Comparison of ENCODE assay signal across 51 mouse cellular contexts in the genomic region with DNA sequence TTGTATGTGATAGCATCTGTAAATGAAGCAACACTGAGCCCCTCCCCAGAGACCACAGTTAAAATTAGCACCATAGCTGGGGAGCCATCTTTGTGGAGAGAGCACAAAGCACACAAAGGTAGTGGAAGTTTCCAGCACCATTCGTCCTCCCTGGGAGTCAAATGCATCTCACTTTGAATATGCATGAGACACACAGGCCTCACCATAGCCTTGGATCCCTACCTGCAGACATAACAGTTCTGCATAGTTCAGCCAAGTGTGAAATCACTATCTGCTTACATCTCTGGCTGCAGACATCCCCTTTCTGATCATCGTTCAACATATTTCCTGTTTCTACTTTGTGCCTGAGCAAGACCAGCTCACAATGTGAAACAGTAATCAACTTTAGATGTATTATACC. TPM values are rescaled to one million over a fixed set of nuclear protein-coding genes. Genes with fewer than 3 reads are reported as not detected.
"Had no signal": no experiment of that assay in that cellular context is flagged by ENCODE, and none has a peak within 500 bp of the region (broad histone marks: within the 10 kb centered on the region; RNA-seq: fewer than 3 reads in every experiment).

No protein-coding gene starts in this region.

- H3K36me3 ChIP-seq: heart, embryonic 12.5 days; heart, embryonic 13.5 days; heart, embryonic 15.5 days; hindbrain, embryonic 10.5 days; hindbrain, embryonic 12.5 days; hindbrain, embryonic 13.5 days; hindbrain, embryonic 15.5 days; intestine, embryonic 15.5 days; kidney, embryonic 15.5 days had no signal

- H3K27me3 ChIP-seq: heart, embryonic 12.5 days; heart, embryonic 13.5 days; heart, embryonic 15.5 days; hindbrain, embryonic 12.5 days; hindbrain, embryonic 13.5 days; hindbrain, embryonic 15.5 days; intestine, embryonic 15.5 days; kidney, embryonic 15.5 days had no signal

- ATAC-seq: hindbrain, embryonic 16.5 days; hindbrain, postnatal 0 days; inflammation-experienced regulatory T-cells, adult 6 months; intestine, embryonic 15.5 days; intestine, embryonic 16.5 days; intestine, postnatal 0 days had no signal

- H3K27ac ChIP-seq: heart, embryonic 13.5 days; heart, embryonic 15.5 days; hindbrain, embryonic 10.5 days; hindbrain, embryonic 12.5 days; hindbrain, embryonic 13.5 days; hindbrain, embryonic 14.5 days; hindbrain, embryonic 15.5 days; hindbrain, postnatal 0 days; intestine, embryonic 15.5 days; kidney, embryonic 15.5 days; kidney, postnatal 0 days; layer of hippocampus, adult 2 months; left cerebral cortex, adult 2 months had no signal

- H3K4me3 ChIP-seq: heart, embryonic 12.5 days; heart, embryonic 13.5 days; heart, embryonic 15.5 days; hindbrain, embryonic 10.5 days; hindbrain, embryonic 12.5 days; hindbrain, embryonic 13.5 days; hindbrain, embryonic 15.5 days; intestine, embryonic 15.5 days; kidney, embryonic 15.5 days; layer of hippocampus, adult 2 months; left cerebral cortex, adult 2 months had no signal

- DNase-seq: heart, postnatal 10 days; heart, postnatal 14 days; heart, postnatal 36 days; kidney, adult 11 months; kidney, adult 18-20 months; kidney, adult 2 months; kidney, adult 8-10 months; kidney, adult 9 months; kidney, postnatal 10 days; kidney, postnatal 14 days; kidney, postnatal 25 days; kidney, postnatal 36 days; kidney, postnatal 4 days; layer of hippocampus, adult 9-11 months; layer of hippocampus, postnatal 36 days had no signal

- H3K4me2 ChIP-seq: heart, embryonic 11.5 days; heart, embryonic 12.5 days; heart, embryonic 13.5 days; heart, embryonic 15.5 days; hindbrain, embryonic 12.5 days; hindbrain, embryonic 13.5 days; hindbrain, embryonic 14.5 days; hindbrain, embryonic 15.5 days; intestine, embryonic 15.5 days; kidney, embryonic 15.5 days had no signal

- H3K9ac ChIP-seq: heart, embryonic 12.5 days; heart, embryonic 13.5 days; heart, embryonic 15.5 days; hindbrain, embryonic 12.5 days; hindbrain, embryonic 13.5 days; hindbrain, embryonic 14.5 days; hindbrain, embryonic 15.5 days; intestine, embryonic 15.5 days; kidney, embryonic 15.5 days had no signal

- H3K4me1 ChIP-seq: heart, embryonic 12.5 days; heart, embryonic 13.5 days; heart, embryonic 15.5 days; hindbrain, embryonic 10.5 days; hindbrain, embryonic 12.5 days; hindbrain, embryonic 13.5 days; hindbrain, embryonic 15.5 days; intestine, embryonic 15.5 days; kidney, embryonic 15.5 days had no signal

RNA-seq across cellular contexts. Expression of a gene that starts 15.9 kb away (rescaled TPM):
- total RNA-seq: heart, postnatal 10 days; heart, postnatal 14 days; heart, postnatal 25 days; heart, postnatal 36 days; hematopoietic stem cell, adult 5-6 weeks; hindbrain, postnatal 0 days; layer of hippocampus, adult 18-20 months; layer of hippocampus, adult 2 months; layer of hippocampus, adult 8-10 months; layer of hippocampus, postnatal 10 days; layer of hippocampus, postnatal 14 days; layer of hippocampus, postnatal 25 days; layer of hippocampus, postnatal 36 days; left cerebral cortex, adult 18-20 months; left cerebral cortex, adult 2 months; left cerebral cortex, adult 8-10 months had no signal
- polyA plus RNA-seq: heart, embryonic 11.5 days; heart, embryonic 12.5 days; heart, embryonic 13.5 days; heart, embryonic 14.5 days; heart, embryonic 15.5 days; heart, embryonic 16.5 days; heart, postnatal 0 days; hindbrain, embryonic 10.5 days; hindbrain, embryonic 11.5 days; hindbrain, embryonic 12.5 days; hindbrain, embryonic 13.5 days; hindbrain, embryonic 14.5 days; hindbrain, embryonic 15.5 days; hindbrain, embryonic 16.5 days; hindbrain, postnatal 0 days; inflammation-experienced regulatory T-cells, adult 6 months; intestine, embryonic 14.5 days; intestine, embryonic 15.5 days; intestine, embryonic 16.5 days; intestine, postnatal 0 days; kidney, adult 2 months; kidney, embryonic 14.5 days; kidney, embryonic 15.5 days; kidney, embryonic 16.5 days; kidney, postnatal 0 days; large intestine, adult 2 months had no signal

RNA-seq across cellular contexts. Expression of a gene that starts 16.4 kb away (rescaled TPM):
- total RNA-seq: heart, postnatal 10 days; heart, postnatal 14 days; heart, postnatal 25 days; heart, postnatal 36 days; hematopoietic stem cell, adult 5-6 weeks; hindbrain, postnatal 0 days; layer of hippocampus, adult 18-20 months; layer of hippocampus, adult 2 months; layer of hippocampus, adult 8-10 months; layer of hippocampus, postnatal 10 days; layer of hippocampus, postnatal 14 days; layer of hippocampus, postnatal 25 days; layer of hippocampus, postnatal 36 days; left cerebral cortex, adult 18-20 months; left cerebral cortex, adult 2 months; left cerebral cortex, adult 8-10 months had no signal
- polyA plus RNA-seq: heart, embryonic 11.5 days; heart, embryonic 12.5 days; heart, embryonic 13.5 days; heart, embryonic 14.5 days; heart, embryonic 15.5 days; heart, embryonic 16.5 days; heart, postnatal 0 days; hindbrain, embryonic 10.5 days; hindbrain, embryonic 11.5 days; hindbrain, embryonic 12.5 days; hindbrain, embryonic 13.5 days; hindbrain, embryonic 14.5 days; hindbrain, embryonic 15.5 days; hindbrain, embryonic 16.5 days; hindbrain, postnatal 0 days; inflammation-experienced regulatory T-cells, adult 6 months; intestine, embryonic 14.5 days; intestine, embryonic 15.5 days; intestine, embryonic 16.5 days; intestine, postnatal 0 days; kidney, adult 2 months; kidney, embryonic 14.5 days; kidney, embryonic 15.5 days; kidney, embryonic 16.5 days; kidney, postnatal 0 days; large intestine, adult 2 months had no signal

RNA-seq across cellular contexts. Expression of a gene that starts 46.5 kb away (rescaled TPM):
- total RNA-seq: heart, postnatal 10 days; heart, postnatal 14 days; heart, postnatal 25 days; heart, postnatal 36 days; hematopoietic stem cell, adult 5-6 weeks; hindbrain, postnatal 0 days; layer of hippocampus, adult 18-20 months; layer of hippocampus, adult 2 months; layer of hippocampus, adult 8-10 months; layer of hippocampus, postnatal 10 days; layer of hippocampus, postnatal 14 days; layer of hippocampus, postnatal 25 days; layer of hippocampus, postnatal 36 days; left cerebral cortex, adult 18-20 months; left cerebral cortex, adult 2 months had no signal
- polyA plus RNA-seq: heart, embryonic 11.5 days; heart, embryonic 12.5 days; heart, embryonic 13.5 days; heart, embryonic 14.5 days; heart, embryonic 15.5 days; heart, embryonic 16.5 days; heart, postnatal 0 days; hindbrain, embryonic 10.5 days; hindbrain, embryonic 11.5 days; hindbrain, embryonic 12.5 days; hindbrain, embryonic 13.5 days; hindbrain, embryonic 14.5 days; hindbrain, embryonic 15.5 days; hindbrain, embryonic 16.5 days; hindbrain, postnatal 0 days; intestine, embryonic 14.5 days; intestine, embryonic 15.5 days; intestine, embryonic 16.5 days; intestine, postnatal 0 days; kidney, adult 2 months; kidney, embryonic 14.5 days; kidney, embryonic 15.5 days; kidney, embryonic 16.5 days; kidney, postnatal 0 days; large intestine, adult 2 months had no signal
